Mouse (Mus musculus) CH12.LX (cell line): Measurements from ENCODE around the gene Fstl4. TPM values are rescaled to one million over a fixed set of nuclear protein-coding genes. Genes with fewer than 3 reads are reported as not detected.

Source experiments
- DNase-seq: peaks from one replicate; pipeline ENCODE4 v3.0.0-alpha.2; 2013; ENCODE audit errors: extremely low read depth
- H3K27ac ChIP-seq: 2 replicates; pipeline ENCODE4 v1.5.1; 2012; ENCODE audit warnings: low read depth, mild to moderate bottlenecking, control low read depth, moderate library complexity; ENCODE audit not compliant: insufficient read depth
- H3K27me3 ChIP-seq: replicated peaks from 2 replicates; pipeline ENCODE3; 2012; ENCODE audit warnings: inconsistent platforms
- H3K36me3 ChIP-seq, 2 experiments: replicated peaks in 1 of 2; 2 replicates each; pipeline versions ENCODE3 to v1.6.1; 2012; ENCODE audit warnings: inconsistent platforms in 1 of 2, low read length in 1 of 2, mild to moderate bottlenecking in 1 of 2, mixed read lengths in 1 of 2, moderate library complexity in 1 of 2; ENCODE audit not compliant: control insufficient read depth in 1 of 2, insufficient read depth in 1 of 2
- H3K4me1 ChIP-seq, 2 experiments: 2 replicates each; pipeline ENCODE4 v1.6.1; 2012; ENCODE audit warnings: inconsistent platforms in 1 of 2, moderate library complexity in 1 of 2; ENCODE audit not compliant: insufficient read depth in 2 of 2, control insufficient read depth in 1 of 2
- H3K4me2 ChIP-seq: 2 replicates; pipeline ENCODE4 v1.6.1; 2012; ENCODE audit warnings: low read depth, mild to moderate bottlenecking, control low read depth; ENCODE audit not compliant: poor library complexity, insufficient read depth, severe bottlenecking
- H3K4me3 ChIP-seq, 3 experiments: fragments of 150-350 bp in 1 of 3; sonication (generic) in 1 of 3; replicated peaks in 1 of 3; 2 replicates each; pipeline versions ENCODE3 to v1.5.1; 2011 to 2012; ENCODE audit warnings: low read depth in 2 of 3, low read length in 2 of 3, mild to moderate bottlenecking in 2 of 3, moderate library complexity in 2 of 3, control low read depth in 1 of 3, improper control_type of control experiment in 1 of 3, inconsistent platforms in 1 of 3, mixed read lengths in 1 of 3; ENCODE audit not compliant: poor library complexity in 1 of 3
- H3K79me2 ChIP-seq: replicated peaks from 2 replicates; pipeline ENCODE4 v1.6.1; 2012; ENCODE audit warnings: mild to moderate bottlenecking, moderate library complexity; ENCODE audit not compliant: control insufficient read depth, poor library complexity, insufficient read depth, severe bottlenecking; ENCODE audit errors: extremely low read depth
- H3K9ac ChIP-seq: 2 replicates; pipeline ENCODE4 v1.6.1; 2012; ENCODE audit warnings: low read depth, mild to moderate bottlenecking, control low read depth, moderate library complexity; ENCODE audit not compliant: insufficient read depth
- H3K9me3 ChIP-seq: replicated peaks from 2 replicates; pipeline ENCODE3; 2012; ENCODE audit warnings: low read length, inconsistent platforms, mixed read lengths
- CHD1 ChIP-seq: IDR thresholded peaks from 2 replicates; pipeline ENCODE4 v1.6.1; 2012; ENCODE audit warnings: low read depth, low read length, improper control_type of control experiment, inconsistent platforms
- CTCF ChIP-seq, 2 experiments: IDR thresholded peaks in 1 of 2; conservative IDR thresholded peaks in 1 of 2; 2 replicates each; pipeline ENCODE4 v1.5.1; 2011 to 2012; ENCODE audit warnings: low read depth in 2 of 2, low read length in 2 of 2, improper control_type of control experiment in 1 of 2, inconsistent platforms in 1 of 2, mild to moderate bottlenecking in 1 of 2, moderate library complexity in 1 of 2
- ELF1 ChIP-seq: IDR thresholded peaks from 2 replicates; pipeline ENCODE4 v1.6.1; 2014; ENCODE audit warnings: low read depth, mild to moderate bottlenecking, inconsistent platforms, low read length, improper control_type of control experiment
- GABPA ChIP-seq: IDR thresholded peaks from 2 replicates; pipeline ENCODE4 v1.6.1; 2012; ENCODE audit warnings: low read depth, low read length, improper control_type of control experiment, inconsistent platforms; ENCODE audit not compliant: insufficient replicate concordance
- HCFC1 ChIP-seq: IDR thresholded peaks from 2 replicates; pipeline ENCODE4 v1.6.1; 2012; ENCODE audit warnings: low read depth, mild to moderate bottlenecking, inconsistent platforms, low read length, improper control_type of control experiment
- IRF4 ChIP-seq: IDR thresholded peaks from 2 replicates; pipeline ENCODE4 v1.6.1; 2014; ENCODE audit warnings: low read depth, mild to moderate bottlenecking, inconsistent platforms, low read length, improper control_type of control experiment
- KAT2A ChIP-seq: IDR thresholded peaks from 2 replicates; pipeline ENCODE4 v1.6.1; 2012; ENCODE audit warnings: low read length, improper control_type of control experiment, inconsistent platforms; ENCODE audit not compliant: insufficient replicate concordance
- MAX ChIP-seq: IDR thresholded peaks from 2 replicates; pipeline ENCODE4 v1.6.1; 2011; ENCODE audit warnings: low read length, improper control_type of control experiment
- POLR2AphosphoS2 ChIP-seq: IDR thresholded peaks from 2 replicates; pipeline ENCODE4 v1.6.1; 2011; ENCODE audit warnings: low read depth, low read length, improper control_type of control experiment
- RAD21 ChIP-seq: IDR thresholded peaks from 2 replicates; pipeline ENCODE4 v1.6.1; 2011; ENCODE audit warnings: low read depth, mild to moderate bottlenecking, low read length, improper control_type of control experiment, moderate library complexity
- RCOR1 ChIP-seq: conservative IDR thresholded peaks from 2 replicates; pipeline ENCODE4 v1.6.1; 2012; ENCODE audit warnings: low read depth, mild to moderate bottlenecking, inconsistent platforms, low read length, improper control_type of control experiment
- TBP ChIP-seq: conservative IDR thresholded peaks from 2 replicates; pipeline ENCODE4 v1.6.1; 2011; ENCODE audit warnings: low read depth, low read length, improper control_type of control experiment
- TCF12 ChIP-seq: IDR thresholded peaks from 2 replicates; pipeline ENCODE4 v1.6.1; 2014; ENCODE audit warnings: low read depth, mild to moderate bottlenecking, inconsistent platforms, low read length, improper control_type of control experiment
- UBTF ChIP-seq: IDR thresholded peaks from 2 replicates; pipeline ENCODE4 v1.6.1; 2012; ENCODE audit warnings: low read depth, mild to moderate bottlenecking, inconsistent platforms, low read length, improper control_type of control experiment, moderate library complexity
- ZMIZ1 ChIP-seq: IDR thresholded peaks from 2 replicates; pipeline ENCODE4 v1.6.1; 2012; ENCODE audit warnings: low read depth, mild to moderate bottlenecking, inconsistent platforms, low read length, improper control_type of control experiment
- dilution Hi-C: fragments of 300-500 bp; cut with MboI; formaldehyde crosslinking; loops from 2 replicates; pipeline ENCODE4 v1.14.3; 2020; ENCODE audit warnings: low sequenced_read_pairs; ENCODE audit not compliant: extremely low pct_unique_long_range_greater_than_20kb, extremely low pct_ligation_motif_present
- in situ Hi-C: fragments of 300-500 bp; cut with MboI; formaldehyde crosslinking; loops from 3 replicates; pipeline ENCODE4 v1.14.3; 2019; ENCODE audit warnings: low sequenced_read_pairs, low pct_ligation_motif_present, low pct_unique_long_range_greater_than_20kb, mixed read lengths
- polyA plus RNA-seq: library from polyadenylated mRNA; unstranded; fragments of >175 nt; gene quantifications from 2 replicates; pipeline ENCODE4 v1.2.1, GENCODE M21; 2012; ENCODE audit warnings: low read depth; ENCODE audit not compliant: insufficient read length
- total RNA-seq, 2 experiments: library from RNA; depleted of rRNA; stranded (reverse); fragments of 300-350 nt in 1 of 2; fragments of >200 nt in 1 of 2; gene quantifications; 2 replicates each; pipeline ENCODE4 v1.2.3; 2012 to 2014

Fstl4 gene
- total and polyA plus RNA-seq, 3 experiments: not detected

GRCm38 (mm10) chr11:53126660-53127059, 362.2 kb downstream of the Fstl4 start:
- no peak for TF ChIP-seq GABPA
- no peak for TF ChIP-seq IRF4
- no peak for TF ChIP-seq CTCF (conservative IDR thresholded peaks at IDR 0.05 in 1 of 2, IDR thresholded peaks at IDR 0.05 in 1 of 2; ENCODE audit: low read depth in 2 of 2, low read length in 2 of 2)
- TF ChIP-seq KAT2A: no peak
- no peak for TF ChIP-seq POLR2AphosphoS2
- TF ChIP-seq RCOR1: no peak
- no peak for TF ChIP-seq CHD1
- TF ChIP-seq TCF12: no peak
- no peak for TF ChIP-seq ZMIZ1
- TF ChIP-seq MAX: no peak
- no peak for TF ChIP-seq TBP
- TF ChIP-seq RAD21: no peak
- no peak for TF ChIP-seq UBTF
- in situ Hi-C loops (no loop called here), dilution Hi-C loops (no loop called here)
- Histone ChIP-seq H3K36me3 (no peaks in the 10 kb centered on the region), H3K79me2 (no peaks in the 10 kb centered on the region), H3K9ac (no peak overlapping the region), H3K4me1 (peaks cover 0 to 10% of the 10 kb centered on the region in 2 experiments; a peak in 2 of 4 replicates), H3K4me3 (no peak overlapping the region), H3K27me3 (peaks cover 65% of the 10 kb centered on the region), H3K27ac (no peak overlapping the region), H3K4me2 (no peak overlapping the region), H3K9me3 (peaks cover 3% of the 10 kb centered on the region)
- DNase-seq: no peak

- peaks cover 55% of the 10 kb centered on the region for H3K27me3 ChIP-seq
- no peak overlapping the region for H3K4me2 ChIP-seq
- H3K27ac ChIP-seq: no peak overlapping the region
- no peak overlapping the region for H3K4me3 ChIP-seq
- in situ Hi-C loops: no loop called here
- no peaks in the 10 kb centered on the region for H3K36me3 ChIP-seq
- dilution Hi-C loops: no loop called here
- H3K4me1 ChIP-seq: peaks cover 0 to 10% of the 10 kb centered on the region in 2 experiments; a peak in 2 of 4 replicates
- H3K9me3 ChIP-seq: peaks cover 3% of the 10 kb centered on the region
- H3K79me2 ChIP-seq: no peaks in the 10 kb centered on the region
- TF ChIP-seq IRF4 (peak; percentile 32; the same call in 1 of the 2 replicates), ELF1 (0 out of 2 replicates have a peak, but pooled peaks have one; percentile 9), HCFC1 (no peak)
- H3K9ac ChIP-seq: no peak overlapping the region
- DNase-seq: peak; percentile 53
These were observed 364.2 kb downstream of the Fstl4 start for GRCm38 (mm10) chr11:53128661-53129060.
